Mouse (Mus musculus) heart, embryonic 12.5 days (tissue): Measurements from ENCODE around the gene Slit3. TPM values are rescaled to one million over a fixed set of nuclear protein-coding genes. Genes with fewer than 3 reads are reported as not detected.

Experiments
- ATAC-seq: fragments of 200-750 bp; cut with Nextera tagmentation; 2 replicates; pipeline ENCODE4 v1.8.0; 2017; ENCODE audit warnings: moderate TSS enrichment, moderate library complexity; ENCODE audit not compliant: insufficient number of reproducible peaks, low FRiP score
- H3K27ac ChIP-seq: fragments of 300-500 bp; sonication (generic); 2 replicates; pipeline ENCODE4 v1.5.1; 2016; ENCODE audit warnings: mild to moderate bottlenecking, moderate library complexity; ENCODE audit not compliant: poor library complexity, severe bottlenecking
- H3K27me3 ChIP-seq: fragments of 300-500 bp; sonication (generic); replicated peaks from 2 replicates; pipeline ENCODE4 v1.6.1; 2016; ENCODE audit warnings: mild to moderate bottlenecking, moderate library complexity
- H3K36me3 ChIP-seq: fragments of 300-500 bp; sonication (generic); 2 replicates; pipeline ENCODE4 v1.6.1; 2016; ENCODE audit warnings: mild to moderate bottlenecking, moderate library complexity
- H3K4me1 ChIP-seq: fragments of 300-500 bp; sonication (generic); replicated peaks from 2 replicates; pipeline ENCODE4 v1.6.1; 2016; ENCODE audit warnings: mild to moderate bottlenecking
- H3K4me2 ChIP-seq: fragments of 300-500 bp; sonication (generic); 2 replicates; pipeline ENCODE4 v1.6.1; 2016; ENCODE audit warnings: mild to moderate bottlenecking, moderate library complexity
- H3K4me3 ChIP-seq: fragments of 300-500 bp; sonication (generic); 2 replicates; pipeline ENCODE4 v1.5.1; 2016; ENCODE audit warnings: mild to moderate bottlenecking
- H3K9ac ChIP-seq: fragments of 300-500 bp; sonication (generic); 2 replicates; pipeline ENCODE4 v1.6.1; 2016; ENCODE audit warnings: mild to moderate bottlenecking, moderate library complexity
- H3K9me3 ChIP-seq: fragments of 300-500 bp; sonication (generic); replicated peaks from 2 replicates; pipeline ENCODE4 v1.6.1; 2016; ENCODE audit warnings: mild to moderate bottlenecking, moderate library complexity
- WGBS: fragments of 180-500 bp; shearing (Covaris S2); methylation state at CpG from one replicate; pipeline ENCODE4 v1.1.7; 2016; 5-methylcytosine and 5-hydroxymethylcytosine counted together
- polyA plus RNA-seq: library from polyadenylated mRNA; unstranded; fragments of >200 nt; fragmentation: Nextera tagmentation; extraction: Ambion mirVana; gene quantifications from 2 replicates; pipeline ENCODE4 v1.2.1, GENCODE M21; 2016

The Slit3 gene
- polyA plus RNA-seq, 1 experiment from 2014 or later: 17.4 TPM

DNA sequence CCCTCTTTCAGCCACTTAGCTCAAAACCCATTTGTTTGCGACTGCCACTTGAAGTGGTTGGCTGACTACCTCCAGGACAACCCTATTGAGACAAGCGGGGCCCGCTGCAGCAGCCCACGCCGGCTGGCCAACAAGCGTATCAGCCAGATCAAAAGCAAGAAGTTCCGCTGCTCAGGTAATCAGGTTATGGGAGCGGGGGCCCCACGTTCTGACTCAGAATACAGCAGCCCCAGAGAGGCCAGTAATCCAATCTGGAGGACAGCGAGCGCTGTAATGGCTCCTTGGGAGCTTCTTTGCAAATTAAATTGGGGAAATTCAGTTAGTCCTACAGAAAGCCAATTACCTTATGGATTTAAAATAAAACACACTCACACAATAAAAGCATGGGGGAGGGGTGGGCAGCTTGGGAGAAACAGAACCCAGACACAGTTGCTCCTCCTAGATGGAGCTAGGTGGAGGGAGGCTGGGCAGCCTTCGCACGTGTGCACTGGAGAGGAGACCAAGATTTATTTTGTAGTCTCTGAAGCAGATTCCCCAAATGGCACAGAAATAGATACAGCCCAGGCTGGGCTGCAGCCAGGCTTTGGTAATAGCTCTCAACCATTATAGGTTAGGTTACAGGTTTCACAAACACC lies 491.4 kb downstream of the Slit3 start:
- no peak for ATAC-seq
- Histone ChIP-seq H3K4me3 (no peak overlapping the region), H3K9me3 (no peaks in the 10 kb centered on the region), H3K4me2 (no peak overlapping the region), H3K27ac (no peak overlapping the region), H3K4me1 (peaks cover 7% of the 10 kb centered on the region; the same call in 1 of the 2 replicates), H3K36me3 (no peaks in the 10 kb centered on the region), H3K9ac (no peak overlapping the region), H3K27me3 (no peaks in the 10 kb centered on the region; the same call in 1 of the 2 replicates)
- WGBS: 58% methylated on average over 13 of the region's 13 CpGs

DNA sequence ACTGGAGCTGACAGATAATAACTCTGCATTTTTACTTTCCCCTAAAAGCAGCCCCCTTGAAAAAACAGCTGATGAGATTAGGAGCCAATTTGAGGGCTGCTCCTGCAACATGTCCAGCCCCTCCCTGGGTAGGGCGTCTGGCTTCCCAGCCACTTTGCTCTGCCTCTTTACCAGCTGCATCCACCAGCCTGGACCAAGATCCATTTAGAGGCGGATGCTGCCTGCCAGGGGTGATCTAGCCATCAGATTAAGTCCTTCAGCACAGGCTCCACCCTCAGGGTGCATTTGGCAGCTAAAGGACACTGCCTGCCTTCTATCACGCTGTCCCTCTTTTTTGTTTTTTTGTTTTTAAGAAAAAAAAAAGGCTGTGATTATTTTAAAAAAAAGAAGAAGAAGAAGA lies 493.5 kb downstream of the Slit3 start:
- H3K4me2 ChIP-seq: no peak overlapping the region
- no peaks in the 10 kb centered on the region; the same call in 1 of the 2 replicates for H3K27me3 ChIP-seq
- H3K9ac ChIP-seq: no peak overlapping the region
- 21% methylated on average over 3 of the region's 3 CpGs for WGBS
- no peaks in the 10 kb centered on the region for H3K9me3 ChIP-seq
- no peak overlapping the region for H3K4me3 ChIP-seq
- peaks cover 7% of the 10 kb centered on the region; the same call in 1 of the 2 replicates for H3K4me1 ChIP-seq
- H3K27ac ChIP-seq: no peak overlapping the region
- H3K36me3 ChIP-seq: no peaks in the 10 kb centered on the region
- no peak for ATAC-seq

DNA sequence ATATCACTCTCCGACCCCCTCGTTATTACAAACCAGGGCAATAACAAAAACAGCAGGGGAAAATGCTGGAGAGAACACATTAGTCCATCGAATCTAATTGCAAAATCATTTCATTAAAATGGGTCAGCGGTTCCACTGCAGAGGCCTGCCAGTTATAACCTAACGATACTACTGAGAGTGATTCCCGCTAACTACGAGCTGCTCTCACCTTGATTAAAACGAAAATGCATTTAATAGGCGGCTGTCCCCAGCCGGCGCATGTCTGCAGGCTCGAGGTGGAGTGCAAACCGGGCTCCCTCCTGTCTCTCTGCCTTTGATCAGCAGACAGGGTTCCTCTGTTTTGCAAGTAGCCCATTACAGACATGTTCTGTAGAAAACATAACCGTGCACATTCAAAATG lies 498.4 kb downstream of the Slit3 start:
- H3K27ac ChIP-seq: no peak overlapping the region
- no peak overlapping the region for H3K9ac ChIP-seq
- H3K36me3 ChIP-seq: no peaks in the 10 kb centered on the region
- no peak for ATAC-seq
- no peaks in the 10 kb centered on the region for H3K27me3 ChIP-seq
- no peak overlapping the region for H3K4me2 ChIP-seq
- no peaks in the 10 kb centered on the region for H3K9me3 ChIP-seq
- H3K4me3 ChIP-seq: no peak overlapping the region
- 87% methylated on average over 14 of the region's 14 CpGs for WGBS
- peaks cover 2% of the 10 kb centered on the region; the same call in 1 of the 2 replicates for H3K4me1 ChIP-seq

DNA sequence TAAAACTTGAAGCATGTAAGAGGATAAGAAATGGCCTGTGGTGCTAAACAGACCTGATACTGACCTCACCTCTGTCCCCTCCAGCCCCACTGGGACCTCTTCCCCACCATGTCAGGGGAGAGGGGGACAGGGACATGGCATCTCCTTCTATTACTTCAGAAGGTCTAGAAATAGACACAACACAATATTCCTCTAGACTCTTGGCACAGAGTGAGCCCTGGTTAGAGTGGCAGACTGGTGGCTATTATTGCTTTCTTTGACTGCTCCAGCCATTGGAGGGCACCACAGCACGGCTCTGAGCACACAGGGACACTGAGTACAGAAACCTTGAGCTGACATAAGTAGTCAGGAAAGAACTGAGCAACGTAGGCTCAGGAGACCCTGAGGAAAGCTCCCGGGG lies 501.7 kb downstream of the Slit3 start:
- no peak overlapping the region for H3K27ac ChIP-seq
- H3K4me1 ChIP-seq: peaks cover 28% of the 10 kb centered on the region
- H3K4me3 ChIP-seq: no peak overlapping the region
- no peaks in the 10 kb centered on the region for H3K9me3 ChIP-seq
- no peaks in the 10 kb centered on the region for H3K36me3 ChIP-seq
- H3K27me3 ChIP-seq: no peaks in the 10 kb centered on the region
- no peak for ATAC-seq
- H3K4me2 ChIP-seq: no peak overlapping the region
- H3K9ac ChIP-seq: no peak overlapping the region
- 76% methylated on average over 3 of the region's 3 CpGs for WGBS

DNA sequence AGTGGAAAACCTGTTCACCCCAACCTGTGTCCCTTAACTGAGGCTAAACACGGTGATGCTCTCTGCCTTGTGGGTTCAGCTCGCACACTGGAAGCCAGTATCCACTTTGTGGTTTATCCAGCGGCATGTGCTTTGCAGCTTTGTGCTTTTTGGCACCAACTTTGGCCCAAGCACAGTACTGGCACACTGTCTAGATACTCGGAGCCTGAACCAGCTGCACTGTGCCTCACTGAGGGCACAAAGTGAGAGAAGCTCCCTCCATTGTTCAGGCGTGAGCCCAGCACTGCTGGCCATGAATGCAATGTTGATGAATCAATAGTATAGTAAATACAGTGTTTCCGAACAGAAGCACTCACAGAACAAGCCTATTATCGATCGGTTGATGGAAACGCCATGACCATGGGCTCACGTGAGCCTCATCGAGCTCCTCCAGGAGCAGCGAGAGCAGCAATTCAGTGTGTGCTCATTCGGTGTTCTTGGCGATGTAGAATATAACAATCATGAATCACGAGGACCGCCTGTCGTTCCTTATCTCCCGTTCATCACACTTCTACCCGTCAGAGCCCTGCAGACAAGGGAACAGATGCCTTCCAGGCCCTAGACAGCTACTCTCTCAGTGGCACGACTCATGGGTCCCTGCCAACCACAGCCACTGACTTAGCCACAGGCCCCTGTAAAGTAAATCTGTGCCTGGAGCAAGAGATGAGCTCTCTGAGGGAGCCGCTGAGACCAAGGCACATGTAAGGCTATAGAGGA lies 503.7 kb downstream of the Slit3 start:
- Histone ChIP-seq H3K4me1 (peaks cover 30% of the 10 kb centered on the region), H3K4me2 (0 out of 2 replicates have a peak overlapping the region, but pooled peaks have one; percentile 5), H3K27ac (no peak overlapping the region), H3K9me3 (no peaks in the 10 kb centered on the region), H3K36me3 (peaks cover under 1% of the 10 kb centered on the region; the same call in 1 of the 2 replicates), H3K27me3 (no peaks in the 10 kb centered on the region), H3K4me3 (no peak overlapping the region), H3K9ac (no peak overlapping the region)
- ATAC-seq: no peak
- WGBS: 58% methylated on average over 21 of the region's 21 CpGs

DNA sequence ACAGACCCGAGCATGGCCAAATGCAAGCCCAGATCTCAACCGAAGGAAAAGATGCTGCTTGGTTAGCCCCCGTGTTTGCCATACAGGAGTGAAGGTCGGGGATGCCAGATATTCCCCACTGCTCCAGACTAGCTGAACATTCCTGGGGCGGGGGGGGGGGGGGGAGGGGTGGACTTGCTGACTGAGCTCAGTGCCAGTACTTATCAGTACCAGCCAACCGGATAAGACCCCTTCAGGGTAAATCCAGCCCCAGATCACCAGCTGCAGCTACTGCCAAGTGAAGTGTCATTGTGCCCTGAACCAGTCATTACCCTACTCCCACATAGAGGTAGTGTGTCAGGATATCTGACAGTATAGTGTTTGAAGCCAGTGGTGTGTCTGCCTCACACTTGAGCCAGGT lies 504.6 kb downstream of the Slit3 start:
- no peak overlapping the region for H3K4me3 ChIP-seq
- 0 out of 2 replicates have a peak overlapping the region, but pooled peaks have one; percentile 5 for H3K4me2 ChIP-seq
- peaks cover 10% of the 10 kb centered on the region; the same call in 1 of the 2 replicates for H3K36me3 ChIP-seq
- 19% methylated on average over 6 of the region's 6 CpGs for WGBS
- H3K9ac ChIP-seq: no peak overlapping the region
- no peak for ATAC-seq
- H3K4me1 ChIP-seq: peaks cover 30% of the 10 kb centered on the region
- no peaks in the 10 kb centered on the region for H3K27me3 ChIP-seq
- H3K9me3 ChIP-seq: peaks cover 4% of the 10 kb centered on the region; the same call in 1 of the 2 replicates
- no peak overlapping the region for H3K27ac ChIP-seq

DNA sequence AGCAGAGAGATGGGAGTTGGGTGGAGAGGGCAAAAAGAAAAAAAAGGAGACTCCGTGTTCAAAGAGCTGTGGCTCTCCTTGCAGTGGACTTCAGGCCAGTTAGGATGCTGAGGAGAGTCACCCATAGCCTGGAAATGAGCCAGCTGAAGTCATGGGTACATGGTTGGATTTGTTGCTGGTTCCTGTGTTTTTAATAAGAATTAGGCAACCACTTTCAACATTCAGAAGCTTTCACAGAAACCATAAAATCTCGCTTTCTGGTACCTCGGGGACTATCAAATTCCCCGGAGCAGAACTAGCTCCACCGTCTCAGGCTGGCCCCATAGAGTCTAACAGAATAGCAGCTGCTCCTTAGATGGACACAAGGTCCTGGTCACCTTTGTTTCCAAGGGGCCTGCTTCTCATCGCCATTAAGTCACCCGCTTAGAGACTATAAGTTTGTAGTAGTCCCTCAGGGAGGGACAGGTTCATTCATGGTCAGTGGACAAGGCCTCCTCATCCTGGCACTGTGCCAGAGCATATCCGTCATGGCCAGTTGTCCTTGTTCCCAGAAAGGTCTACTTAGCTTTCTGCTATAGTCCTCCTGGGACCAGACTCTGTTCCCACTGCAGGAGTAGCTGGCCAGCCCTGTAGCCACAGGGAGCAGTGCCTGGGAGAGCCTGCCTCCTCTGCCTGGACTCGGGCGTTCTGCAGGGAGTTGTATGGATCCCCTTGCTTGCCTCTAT lies 505.3 kb downstream of the Slit3 start:
- WGBS: 77% methylated on average over 10 of the region's 10 CpGs
- H3K27ac ChIP-seq: no peak overlapping the region
- no peak for ATAC-seq
- no peak overlapping the region for H3K4me2 ChIP-seq
- H3K4me3 ChIP-seq: no peak overlapping the region
- H3K27me3 ChIP-seq: no peaks in the 10 kb centered on the region
- H3K36me3 ChIP-seq: peaks cover 11% of the 10 kb centered on the region; the same call in 1 of the 2 replicates
- H3K9me3 ChIP-seq: peaks cover 4% of the 10 kb centered on the region; the same call in 1 of the 2 replicates
- H3K9ac ChIP-seq: no peak overlapping the region
- peaks cover 30% of the 10 kb centered on the region for H3K4me1 ChIP-seq

DNA sequence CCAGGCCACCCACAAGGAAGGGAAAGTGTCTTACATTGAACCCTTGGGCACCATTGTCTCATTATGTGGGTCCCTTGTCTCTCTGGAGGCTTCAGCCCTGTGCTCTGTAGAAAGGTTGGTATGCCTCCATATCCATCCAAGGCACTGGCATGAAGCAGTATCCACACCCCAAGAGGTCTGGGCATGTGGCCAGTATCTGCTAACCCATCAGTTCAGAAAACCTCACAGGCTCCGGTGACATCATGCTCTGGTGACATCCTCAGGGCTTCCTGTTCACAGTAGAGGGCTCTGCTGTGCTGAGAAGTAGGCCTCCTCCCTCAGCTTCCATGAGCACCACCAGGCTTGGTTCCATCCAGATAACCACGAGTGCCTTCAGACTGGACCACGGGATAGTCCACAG lies 506.8 kb downstream of the Slit3 start:
- Histone ChIP-seq H3K9me3 (peaks cover 4% of the 10 kb centered on the region; the same call in 1 of the 2 replicates), H3K4me1 (peaks cover 30% of the 10 kb centered on the region), H3K4me2 (no peak overlapping the region), H3K27me3 (no peaks in the 10 kb centered on the region), H3K36me3 (peaks cover 11% of the 10 kb centered on the region; the same call in 1 of the 2 replicates), H3K9ac (no peak overlapping the region), H3K4me3 (no peak overlapping the region), H3K27ac (no peak overlapping the region)
- no peak for ATAC-seq
- WGBS: 63% methylated on average over 3 of the region's 3 CpGs

DNA sequence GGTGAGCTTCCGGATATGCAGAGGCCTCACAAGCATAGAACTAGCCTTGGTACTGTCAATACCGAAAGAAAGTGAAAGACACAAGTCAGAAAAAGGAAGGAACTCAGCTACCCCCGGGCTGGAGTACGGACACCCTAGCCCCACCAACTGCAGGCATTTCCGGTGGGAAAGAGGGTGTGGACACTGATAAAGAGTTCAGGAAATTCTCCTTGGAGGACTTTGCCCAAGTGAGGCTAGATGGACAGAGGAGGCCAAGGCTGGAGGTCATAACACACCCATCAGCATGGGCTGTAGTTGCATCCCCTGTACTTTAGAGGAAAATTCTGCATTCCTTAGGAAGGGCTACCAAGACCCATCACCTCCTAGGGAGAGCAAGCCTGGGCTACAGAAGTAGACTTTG lies 511.2 kb downstream of the Slit3 start:
- no peak overlapping the region for H3K9ac ChIP-seq
- H3K9me3 ChIP-seq: peaks cover 4% of the 10 kb centered on the region; the same call in 1 of the 2 replicates
- no peak overlapping the region for H3K4me2 ChIP-seq
- ATAC-seq: peak; percentile 7; the same call in 1 of the 2 replicates
- H3K27ac ChIP-seq: no peak overlapping the region
- H3K4me3 ChIP-seq: no peak overlapping the region
- peaks cover 7% of the 10 kb centered on the region; the same call in 1 of the 2 replicates for H3K4me1 ChIP-seq
- 59% methylated on average over 5 of the region's 5 CpGs for WGBS
- peaks cover 11% of the 10 kb centered on the region; the same call in 1 of the 2 replicates for H3K36me3 ChIP-seq
- H3K27me3 ChIP-seq: no peaks in the 10 kb centered on the region

DNA sequence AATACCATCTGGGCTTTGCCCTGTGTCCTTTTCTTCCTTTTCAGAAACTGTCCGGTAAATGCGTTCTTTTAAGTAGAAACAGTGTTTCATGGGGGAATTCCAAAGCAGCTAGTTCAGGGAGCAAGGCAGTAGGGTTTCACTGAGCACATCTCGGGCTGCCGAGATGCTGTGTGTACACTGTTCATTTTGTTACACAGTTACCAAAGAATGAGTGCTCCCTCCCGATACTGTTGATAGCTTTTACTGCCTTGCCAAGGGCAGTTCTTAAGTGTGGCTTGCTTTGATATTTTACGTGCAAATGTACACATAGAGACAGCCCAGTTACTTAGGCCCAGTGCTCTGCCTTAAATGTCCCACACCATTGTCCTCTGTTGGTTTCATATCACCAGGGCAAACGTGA lies 516.1 kb downstream of the Slit3 start:
- no peak for ATAC-seq
- 80% methylated on average over 7 of the region's 7 CpGs for WGBS
- Histone ChIP-seq H3K27me3 (no peaks in the 10 kb centered on the region), H3K4me2 (no peak overlapping the region), H3K36me3 (no peaks in the 10 kb centered on the region), H3K4me1 (peaks cover 11% of the 10 kb centered on the region; the same call in 1 of the 2 replicates), H3K27ac (no peak overlapping the region), H3K4me3 (no peak overlapping the region), H3K9ac (no peak overlapping the region), H3K9me3 (no peaks in the 10 kb centered on the region)
